Mouse (Mus musculus) lung, postnatal 0 days (tissue): ENCODE data around the gene Drc7.

ENCODE experiments used
- CTCF ChIP-seq: IDR thresholded peaks from 2 replicates; pipeline ENCODE4 v1.5.1; 2016; ENCODE audit warnings: antibody characterized with exemption, mild to moderate bottlenecking
- EP300 ChIP-seq: IDR thresholded peaks from 2 replicates; pipeline ENCODE4 v1.6.1; 2016; ENCODE audit warnings: antibody characterized with exemption, mild to moderate bottlenecking, control low read depth

DNA sequence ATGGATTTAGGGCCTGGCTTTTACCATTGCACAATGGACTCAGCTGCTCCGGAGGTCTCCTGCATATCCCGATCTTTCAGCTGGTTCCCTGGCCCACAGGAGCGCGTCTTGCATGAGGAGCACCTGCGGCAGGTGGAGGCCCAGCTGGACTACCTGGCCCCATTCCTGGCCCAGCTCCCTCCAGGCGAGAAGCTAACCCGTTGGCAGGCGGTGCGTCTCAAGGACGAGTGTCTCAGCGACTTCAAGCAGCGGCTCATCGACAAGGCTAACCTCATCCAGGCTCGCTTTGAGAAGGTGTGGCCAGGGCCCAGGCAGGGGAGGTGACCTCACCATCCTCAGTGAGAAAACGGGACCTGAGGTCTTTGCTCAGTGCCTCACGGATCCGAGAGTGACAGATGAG, 21.2 kb downstream of the Drc7 start:
- TF ChIP-seq CTCF (no peak), EP300 (no peak)
